Mouse (Mus musculus): ENCODE measurements around the gene Defb28.

- TF ChIP-seq CTCF (IDR thresholded peaks at IDR 0.05; ENCODE audit: borderline replicate concordance, control insufficient read depth, extremely low read depth, insufficient read depth, low read length, poor library complexity) (no peak), POLR2A (IDR thresholded peaks at IDR 0.05; ENCODE audit: control insufficient read depth, extremely low read depth, insufficient read depth, low read length, poor library complexity) (no peak)
These were observed 31.0 kb upstream of the Defb28 start for GRCm38 (mm10) chr2:152487024-152487423.
